Mouse (Mus musculus) naive thymus-derived CD4-positive, alpha-beta T cell, adult 2 months (primary cell): ENCODE data around the gene Pilra.
"Not testable (repeated sequence)": the region's sequence is repeated elsewhere in the genome, so short reads cannot be mapped to it uniquely, and the experiment has no call there.

ENCODE experiments used
- DNase-seq: peaks from one replicate; pipeline ENCODE4 v3.0.0-alpha.2; 2011; ENCODE audit warnings: low read depth

Pilra gene

GRCm38 (mm10) chr5:137835966-137836520 lies at the start of gene Pilra:
Gene Pilra, minus strand, starts transcription at chr5:137836281.
- DNase-seq = not testable (repeated sequence)

DNA sequence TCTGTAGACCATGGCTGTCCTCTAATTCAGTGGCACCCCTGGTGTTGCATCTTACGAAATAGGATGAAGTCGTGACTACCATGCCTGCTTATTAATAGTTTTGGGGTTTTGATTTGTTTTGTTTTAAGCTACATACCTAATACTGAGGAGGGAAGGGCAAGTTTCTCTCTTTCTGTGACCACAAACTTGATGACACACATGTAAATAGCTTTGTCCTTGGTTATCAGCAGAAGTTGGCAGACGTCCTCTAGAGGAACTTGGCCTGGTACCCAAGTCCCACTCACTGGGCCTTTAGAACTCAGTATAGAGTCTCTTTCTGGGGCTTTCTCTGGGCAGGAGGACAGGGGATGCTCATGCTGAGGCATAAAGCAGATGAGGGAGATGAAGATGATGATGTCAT lies 47.3 kb upstream of the Pilra start:
- DNase-seq = no peak

- no peak for DNase-seq
These were observed 46.8 kb upstream of the Pilra start for GRCm38 (mm10) chr5:137882922-137883321.

GRCm38 (mm10) chr5:137877860-137878259 lies 41.8 kb upstream of the Pilra start:
- DNase-seq = peak; percentile 18

- DNase-seq = no peak
These were observed 39.0 kb upstream of the Pilra start for GRCm38 (mm10) chr5:137875054-137875453.

- not testable (repeated sequence) for DNase-seq
These were observed 36.3 kb upstream of the Pilra start for GRCm38 (mm10) chr5:137872381-137872702.

- DNase-seq = not testable (repeated sequence)
These were observed 35.7 kb upstream of the Pilra start, which contains the start of gene Pilrb2 for GRCm38 (mm10) chr5:137871644-137872380. Gene Pilrb2, minus strand, starts transcription at chr5:137871815.

DNA sequence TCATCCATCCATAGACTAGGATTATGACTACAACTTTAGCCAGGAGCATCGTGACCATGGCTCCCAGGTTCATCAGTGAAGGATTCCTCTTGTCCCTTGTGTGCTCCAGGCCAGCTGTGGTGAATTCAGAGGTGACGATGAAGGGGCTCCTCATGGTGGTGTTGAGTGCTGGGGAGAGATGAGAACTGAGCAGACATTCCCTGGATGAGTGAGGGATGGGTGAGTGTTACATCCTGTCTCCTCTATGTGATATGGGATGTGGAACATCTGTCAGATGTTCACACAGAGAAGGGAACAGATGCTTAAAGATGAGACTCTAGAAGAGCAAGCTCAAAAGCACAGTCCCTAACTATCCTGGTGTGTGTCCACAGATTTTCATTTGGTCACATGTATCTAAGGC lies 32.5 kb upstream of the Pilra start:
- not testable (repeated sequence) for DNase-seq

GRCm38 (mm10) chr5:137864008-137864407 lies 27.9 kb upstream of the Pilra start:
- not testable (repeated sequence) for DNase-seq

GRCm38 (mm10) chr5:137857960-137858710 lies 22.1 kb upstream of the Pilra start, which contains the start of gene Pilrb1:
Gene Pilrb1, minus strand, starts transcription at chr5:137858106.
- not testable (repeated sequence) for DNase-seq

GRCm38 (mm10) chr5:137856870-137857269 lies 20.8 kb upstream of the Pilra start:
- DNase-seq = not testable (repeated sequence)

DNA sequence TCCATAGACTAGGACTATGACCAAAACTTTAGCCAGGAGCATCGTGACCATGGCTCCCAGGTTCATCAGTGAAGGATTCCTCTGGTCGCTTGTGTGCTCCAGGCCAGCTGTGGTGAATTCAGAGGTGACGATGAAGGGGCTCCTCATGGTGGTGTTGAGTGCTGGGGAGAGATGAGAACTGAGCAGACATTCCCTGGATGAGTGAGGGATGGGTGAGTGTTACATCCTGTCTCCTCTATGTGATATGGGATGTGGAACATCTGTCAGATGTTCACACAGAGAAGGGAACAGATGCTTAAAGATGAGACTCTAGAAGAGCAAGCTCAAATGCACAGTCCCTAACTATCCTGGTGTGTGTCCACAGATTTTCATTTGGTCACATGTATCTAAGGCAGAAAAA lies 18.8 kb upstream of the Pilra start:
- not testable (repeated sequence) for DNase-seq

GRCm38 (mm10) chr5:137850313-137850712 lies 14.2 kb upstream of the Pilra start:
- not testable (repeated sequence) for DNase-seq

DNA sequence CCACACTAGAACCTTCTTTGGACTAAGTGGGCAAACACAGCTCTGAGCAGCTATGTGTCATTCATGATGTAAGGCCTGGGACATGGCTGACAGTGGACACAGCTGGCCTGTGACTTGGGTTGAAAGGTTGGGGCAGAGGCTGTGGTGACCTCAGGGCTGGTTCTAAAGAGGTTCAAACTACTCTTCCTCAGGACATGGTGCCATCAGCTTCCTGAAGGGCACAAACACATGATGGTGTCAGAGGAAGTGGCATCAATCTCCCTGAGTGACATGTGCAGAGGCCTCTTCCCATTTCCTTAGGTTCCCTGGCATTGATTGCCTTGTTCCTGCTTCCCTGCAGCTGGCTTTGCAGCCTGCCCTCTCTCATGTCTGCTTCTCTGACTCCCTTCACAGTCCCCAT lies 1.0 kb upstream of the Pilra start:
- not testable (repeated sequence) for DNase-seq

GRCm38 (mm10) chr5:137836611-137837010 lies 530 bp upstream of the Pilra start:
- DNase-seq = no peak

- DNase-seq = no peak
These were observed 2.6 kb downstream of the Pilra start for GRCm38 (mm10) chr5:137833500-137833899.

DNA sequence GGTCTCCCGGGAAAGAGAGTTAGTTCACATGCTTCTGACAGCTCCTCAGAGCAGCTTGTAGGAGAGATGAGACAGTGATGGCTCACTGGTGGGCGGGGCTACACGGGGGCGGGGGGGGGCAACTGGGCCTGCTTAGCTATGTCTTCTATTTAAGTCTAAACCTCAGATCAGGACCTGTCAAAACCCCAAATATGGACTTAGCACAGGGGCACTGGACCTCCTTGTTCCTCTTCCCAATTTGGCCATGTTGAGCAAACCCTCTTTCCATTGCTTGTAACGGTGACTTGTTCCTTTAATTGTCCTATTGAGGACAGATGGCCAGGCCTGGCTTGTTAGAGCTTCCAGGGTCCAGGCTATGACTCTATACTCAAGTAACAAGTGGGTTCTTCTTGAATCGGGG lies 4.6 kb downstream of the Pilra start:
- no peak for DNase-seq

DNA sequence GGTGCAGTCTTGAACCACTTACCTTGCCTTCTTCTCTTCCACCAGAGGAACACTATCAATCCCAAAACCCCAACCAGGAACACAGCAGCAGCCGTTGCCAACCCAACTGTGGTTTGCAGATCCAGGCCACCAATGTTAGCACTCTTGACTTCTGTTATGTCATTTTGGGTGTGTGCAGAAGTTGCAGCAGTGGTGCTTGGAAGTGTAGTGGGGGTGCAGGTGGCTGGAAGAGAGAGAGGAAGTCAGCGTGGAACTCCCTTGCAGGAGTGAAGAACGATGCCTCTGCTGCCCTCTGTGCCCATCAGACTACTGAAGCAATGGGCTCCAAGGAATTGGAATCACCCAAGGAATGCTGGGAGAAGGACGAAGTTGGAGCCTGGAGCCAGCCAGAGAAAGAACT lies 5.0 kb downstream of the Pilra start:
- DNase-seq = no peak

GRCm38 (mm10) chr5:137830238-137830637 lies 5.8 kb downstream of the Pilra start:
- DNase-seq = no peak

DNA sequence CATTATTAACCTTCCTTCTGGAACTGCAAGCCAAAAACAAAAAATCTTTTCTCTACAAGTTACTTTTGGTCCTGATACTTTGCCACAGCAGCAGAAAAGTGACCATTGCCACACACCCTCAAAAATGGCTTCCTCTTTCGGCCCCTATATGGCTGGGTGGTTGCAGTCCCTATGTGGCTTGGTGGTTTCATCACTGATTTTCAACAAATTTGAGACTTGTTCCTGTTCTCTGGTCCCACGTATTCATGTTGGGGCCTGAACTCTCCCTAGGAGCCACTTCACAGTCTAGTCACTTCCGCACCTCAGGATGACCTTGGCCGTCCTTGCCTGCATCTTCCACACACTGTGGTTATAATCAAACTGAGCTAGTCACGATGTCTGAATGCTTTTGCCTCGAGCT lies 7.4 kb downstream of the Pilra start:
- DNase-seq = no peak

- DNase-seq = no peak
These were observed 9.7 kb downstream of the Pilra start for GRCm38 (mm10) chr5:137826421-137826820.

DNA sequence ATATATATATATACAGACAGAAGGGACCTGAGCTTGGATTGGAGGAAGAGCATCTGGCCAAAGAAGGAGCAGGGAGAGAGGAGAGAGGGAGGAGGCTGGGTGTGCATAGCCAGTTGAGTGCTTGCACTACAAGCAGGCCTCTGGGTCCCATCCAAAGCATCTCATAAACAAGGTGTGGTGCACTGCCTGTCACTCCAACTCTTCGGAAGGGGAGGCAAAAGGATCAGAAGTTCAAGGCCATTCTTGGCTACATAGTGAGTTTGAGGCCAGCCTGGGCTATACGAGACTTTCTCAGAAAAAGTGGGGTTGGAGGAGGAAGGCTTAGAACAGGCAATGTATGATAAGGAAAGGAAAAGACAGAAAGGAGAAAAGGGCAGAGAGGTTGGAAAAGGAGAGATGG lies 10.1 kb downstream of the Pilra start:
- DNase-seq = no peak

DNA sequence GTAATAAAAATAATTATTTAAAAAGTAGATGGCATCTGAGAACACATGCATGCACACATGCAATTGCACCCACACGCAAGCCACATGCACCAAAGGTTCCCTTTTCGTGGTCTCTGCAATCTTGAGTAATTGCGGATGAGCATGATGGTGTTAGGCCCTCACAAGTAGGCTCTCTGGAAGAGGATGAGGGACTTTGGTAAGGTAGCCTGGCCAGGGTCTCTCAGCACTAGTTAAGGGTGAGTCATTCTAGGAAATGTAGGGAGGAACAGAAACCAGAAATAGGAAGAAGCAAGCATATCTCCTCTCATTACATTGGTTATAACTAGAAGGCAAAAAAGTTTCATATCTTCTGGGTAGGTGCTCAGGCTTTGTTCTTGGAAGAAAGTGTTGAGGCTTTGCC lies 11.1 kb downstream of the Pilra start:
- no peak for DNase-seq
